In genomic region chr19:55192254-55192945, GRCm38 (mm10) we compare ENCODE assay signal across 14 mouse cellular contexts. TPM values are rescaled to one million over a fixed set of nuclear protein-coding genes. Genes with fewer than 3 reads are reported as not detected.
DNase-seq lines count a peak whose midpoint lies in the region; ATAC-seq lines count a peak whose summit lies in the region.
"Had no signal": no experiment of that assay in that cellular context is flagged by ENCODE, and none has a peak within 500 bp of the region (broad histone marks: within the 10 kb centered on the region; RNA-seq: fewer than 3 reads in every experiment).

No protein-coding gene starts in this region.

- peak; percentile 78 for ATAC-seq in lung, embryonic 16.5 days (ENCODE audit: low read depth)
- no peak for ATAC-seq in hindbrain, embryonic 12.5 days (ENCODE audit: low FRiP score)

- peak overlapping the region; percentile 52; the same call in 1 of the 2 replicates for H3K9ac ChIP-seq in lung, embryonic 16.5 days (ENCODE audit: low read length)
- no peak overlapping the region for H3K9ac ChIP-seq in hindbrain, embryonic 12.5 days
- H3K9ac ChIP-seq: hindbrain, embryonic 13.5 days; neural tube, embryonic 13.5 days had no signal

- H3K27ac ChIP-seq in lung, embryonic 16.5 days (ENCODE audit: low read length) = peak overlapping the region; percentile 95
- no peak overlapping the region for H3K27ac ChIP-seq in hindbrain, embryonic 12.5 days
- H3K27ac ChIP-seq: hindbrain, embryonic 13.5 days; neural tube, embryonic 13.5 days had no signal

- no peaks in the 10 kb centered on the region for H3K9me3 ChIP-seq in lung, embryonic 16.5 days (ENCODE audit: control insufficient read depth, low read length)
- no peaks in the 10 kb centered on the region for H3K9me3 ChIP-seq in hindbrain, embryonic 12.5 days (replicated peaks)
- H3K9me3 ChIP-seq: hindbrain, embryonic 13.5 days; neural tube, embryonic 13.5 days had no signal

- no peaks in the 10 kb centered on the region for H3K36me3 ChIP-seq in lung, embryonic 16.5 days (ENCODE audit: control insufficient read depth, insufficient read depth, low read length)
- H3K36me3 ChIP-seq in hindbrain, embryonic 12.5 days = no peaks in the 10 kb centered on the region
- H3K36me3 ChIP-seq: hindbrain, embryonic 13.5 days; neural tube, embryonic 13.5 days had no signal

- H3K27me3 ChIP-seq in lung, embryonic 16.5 days (ENCODE audit: control insufficient read depth, insufficient read depth, low read depth, low read length) = no peaks in the 10 kb centered on the region
- no peaks in the 10 kb centered on the region for H3K27me3 ChIP-seq in hindbrain, embryonic 12.5 days
- H3K27me3 ChIP-seq: neural tube, embryonic 13.5 days had no signal

- H3K4me1 ChIP-seq in lung, embryonic 16.5 days (replicated peaks; ENCODE audit: control insufficient read depth, insufficient read depth, low read length) = peaks cover 41% of the 10 kb centered on the region
- no peaks in the 10 kb centered on the region for H3K4me1 ChIP-seq in hindbrain, embryonic 12.5 days
- H3K4me1 ChIP-seq: hindbrain, embryonic 13.5 days; neural tube, embryonic 13.5 days had no signal

- H3K4me3 ChIP-seq in lung, embryonic 16.5 days (ENCODE audit: low read length) = no peak overlapping the region
- no peak overlapping the region for H3K4me3 ChIP-seq in hindbrain, embryonic 12.5 days
- H3K4me3 ChIP-seq: hindbrain, embryonic 13.5 days; neural tube, embryonic 13.5 days had no signal

- DNase-seq in heart, adult 11 months = peak; percentile 90
- DNase-seq in heart, adult 9 months (ENCODE audit: low spot score in 2 of 2) = no peak
- peak; percentile 46 for DNase-seq in adrenal gland, postnatal 25 days
- peak; percentile 31 for DNase-seq in large intestine, adult 2 months (ENCODE audit: low read depth, low spot score)
- DNase-seq in right cerebral cortex, postnatal 25 days = no peak
- DNase-seq in layer of hippocampus, adult 18-20 months (ENCODE audit: low spot score in 2 of 2) = no peak
- DNase-seq: cerebellum, adult 9-10 months; thymus, postnatal 14 days had no signal

- 38% methylated on average over 21 of the region's 21 CpGs for WGBS in large intestine, adult 2 months
- WGBS in lung, embryonic 16.5 days = 58% methylated on average over 21 of the region's 21 CpGs
- WGBS in hindbrain, embryonic 12.5 days = 91% methylated on average over 21 of the region's 21 CpGs

- H3K4me2 ChIP-seq in lung, embryonic 16.5 days (ENCODE audit: low read depth, low read length) = peak overlapping the region; percentile 14; the same call in 1 of the 2 replicates
- H3K4me2 ChIP-seq in hindbrain, embryonic 12.5 days (replicated peaks) = no peak overlapping the region
- H3K4me2 ChIP-seq: hindbrain, embryonic 13.5 days; neural tube, embryonic 13.5 days had no signal

RNA-seq across cellular contexts. Expression of gene Tectb, which starts 11.9 kb away (rescaled TPM):
- total RNA-seq in adrenal gland, postnatal 25 days (2021) = 0.67 and 1.2 TPM in 2 replicates
- not detected in 2 replicates for polyA plus RNA-seq in large intestine, adult 2 months (2012; rRNA removed)
- 0.30 and 0.48 TPM in 2 replicates for polyA plus RNA-seq in lung, embryonic 16.5 days (2015; fragmentation: Nextera tagmentation; extraction: Ambion mirVana)
- under 1 TPM in 1 of 2 experiments, not detected in 1; 0.47 TPM for total RNA-seq in layer of hippocampus, adult 18-20 months (2021)
- 0.22 and 0.57 TPM in 2 replicates for polyA plus RNA-seq in hindbrain, embryonic 12.5 days (2016; fragmentation: Nextera tagmentation; extraction: Ambion mirVana)
- total RNA-seq: gastrocnemius, adult 8-10 months; megakaryocyte-erythroid progenitor cell, adult 5-6 weeks had no signal

RNA-seq across cellular contexts. Expression of gene Gucy2g, which starts 48.6 kb away (rescaled TPM):
- total RNA-seq in adrenal gland, postnatal 25 days (2021) = not detected in 2 replicates
- 0.03 and 0.04 TPM in 2 replicates for polyA plus RNA-seq in large intestine, adult 2 months (2012; rRNA removed)
- 0.09 and 0.10 TPM in 2 replicates for polyA plus RNA-seq in lung, embryonic 16.5 days (2015; fragmentation: Nextera tagmentation; extraction: Ambion mirVana)
- under 1 TPM; 0.89 to 0.99 TPM for total RNA-seq in layer of hippocampus, adult 18-20 months (2021)
- not detected in 2 replicates for polyA plus RNA-seq in hindbrain, embryonic 12.5 days (2016; fragmentation: Nextera tagmentation; extraction: Ambion mirVana)
- total RNA-seq: megakaryocyte-erythroid progenitor cell, adult 5-6 weeks had no signal
- polyA plus RNA-seq: neural tube, embryonic 13.5 days had no signal

RNA-seq across cellular contexts. Expression of gene Acsl5, which starts 59.3 kb away (rescaled TPM):
- total RNA-seq in adrenal gland, postnatal 25 days (2021) = 94.6 and 149 TPM in 2 replicates
- polyA plus RNA-seq in large intestine, adult 2 months (2012; rRNA removed) = 170 and 615 TPM in 2 replicates
- 86.3 and 103 TPM in 2 replicates for polyA plus RNA-seq in lung, embryonic 16.5 days (2015; fragmentation: Nextera tagmentation; extraction: Ambion mirVana)
- total RNA-seq in layer of hippocampus, adult 18-20 months (2021) = 10 to 100 TPM; 34.4 to 34.9 TPM
- polyA plus RNA-seq in hindbrain, embryonic 12.5 days (2016; fragmentation: Nextera tagmentation; extraction: Ambion mirVana) = 16.5 and 16.9 TPM in 2 replicates

Comparison
In these comparisons a context has a peak if more than half of its experiments do, and no peak if none do; other contexts are left out.
1. DNase-seq: peak in heart, adult 11 months (single experiment), adrenal gland, postnatal 25 days (single experiment) and large intestine, adult 2 months (single experiment); none in heart, adult 9 months (0 of 2), right cerebral cortex, postnatal 25 days (single experiment) and layer of hippocampus, adult 18-20 months (0 of 2).